Mouse (Mus musculus): ENCODE measurements around the gene Rec114.

- TF ChIP-seq POLR2A (IDR thresholded peaks at IDR 0.05; ENCODE audit: insufficient read length, low read depth) (no peak), MAX (IDR thresholded peaks at IDR 0.05; ENCODE audit: low read depth) (no peak), E2F4 (IDR thresholded peaks at IDR 0.05; ENCODE audit: insufficient read depth) (no peak), MYOG (IDR thresholded peaks at IDR 0.05; ENCODE audit: control insufficient read depth in 1 of 3, insufficient read depth in 1 of 3, insufficient read length in 2 of 3, low read depth in 2 of 3) (no peak), USF1 (IDR thresholded peaks at IDR 0.05; ENCODE audit: low read depth) (no peak), REST (IDR thresholded peaks at IDR 0.05; ENCODE audit: insufficient read depth, insufficient read length) (no peak), TCF12 (IDR thresholded peaks at IDR 0.05; ENCODE audit: insufficient read depth, poor library complexity, severe bottlenecking) (no peak), TCF3 (IDR thresholded peaks at IDR 0.05; ENCODE audit: insufficient read length, low read depth) (no peak), MYOD1 (IDR thresholded peaks at IDR 0.05; ENCODE audit: control insufficient read depth in 1 of 3, insufficient read length in 2 of 3, low read depth in 2 of 3) (no peak), POLR2AphosphoS2 (IDR thresholded peaks at IDR 0.05; ENCODE audit: insufficient read length, low read depth) (no peak), CEBPB (IDR thresholded peaks at IDR 0.05; ENCODE audit: insufficient read depth, poor library complexity, severe bottlenecking) (no peak)
Observed at GRCm38 (mm10) chr9:58739791-58740190, 4.0 kb downstream of the Rec114 start.
